Mouse (Mus musculus): ENCODE data around the gene Siglecg. TPM values are rescaled to one million over a fixed set of nuclear protein-coding genes. Genes with fewer than 3 reads are reported as not detected.

The Siglecg gene
- total and polyA plus RNA-seq, 2 experiments from 2014 or later, result 0.04 TPM; not detected in 1

DNA sequence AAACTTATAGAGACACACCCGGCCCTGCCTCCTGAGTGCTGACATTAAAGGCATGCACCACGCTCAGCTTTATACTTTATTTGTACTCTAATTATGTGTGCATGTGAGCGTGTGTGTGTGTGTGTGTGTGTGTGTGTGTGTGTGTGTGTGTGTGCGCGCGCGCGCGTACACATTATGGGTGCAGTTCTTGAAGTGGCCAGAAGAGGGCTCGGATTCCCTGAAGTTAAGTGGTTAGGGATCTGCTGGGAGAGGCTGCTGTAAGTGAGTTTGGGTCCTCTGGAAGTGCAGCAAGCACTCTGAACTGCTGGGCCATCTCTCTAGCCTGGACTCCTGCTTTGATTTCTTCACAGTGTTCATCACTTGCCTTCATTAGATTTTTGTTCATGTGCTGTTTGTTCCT, 9.3 kb downstream of the Siglecg start:
- H3K36me3 ChIP-seq (replicated peaks; ENCODE audit: control insufficient read depth, insufficient read depth, low read length), result no peaks in the 10 kb centered on the region
- no peaks in the 10 kb centered on the region for H3K27me3 ChIP-seq (ENCODE audit: control insufficient read depth, insufficient read depth, low read length)
- no peak for TF ChIP-seq CTCF (IDR thresholded peaks at IDR 0.05; ENCODE audit: low read depth)
- no peak for TF ChIP-seq EP300 (IDR thresholded peaks at IDR 0.05; ENCODE audit: low read depth)
- no peak overlapping the region for H3K4me3 ChIP-seq (ENCODE audit: low read depth, low read length)
- H3K4me2 ChIP-seq (ENCODE audit: low read depth, low read length), result no peak overlapping the region
- no peak overlapping the region for H3K9ac ChIP-seq (replicated peaks; ENCODE audit: low read depth, low read length)
- no peaks in the 10 kb centered on the region for H3K9me3 ChIP-seq (replicated peaks; ENCODE audit: control insufficient read depth, low read length)
- ATAC-seq (ENCODE audit: insufficient read depth, low read depth), result no peak
- no peak overlapping the region for H3K27ac ChIP-seq (ENCODE audit: low read depth)
- WGBS, result 84% methylated on average over 10 of the region's 10 CpGs
- no peaks in the 10 kb centered on the region for H3K4me1 ChIP-seq (ENCODE audit: control insufficient read depth, insufficient read depth)
- DNase-seq (ENCODE audit: low spot score), result no peak

DNA sequence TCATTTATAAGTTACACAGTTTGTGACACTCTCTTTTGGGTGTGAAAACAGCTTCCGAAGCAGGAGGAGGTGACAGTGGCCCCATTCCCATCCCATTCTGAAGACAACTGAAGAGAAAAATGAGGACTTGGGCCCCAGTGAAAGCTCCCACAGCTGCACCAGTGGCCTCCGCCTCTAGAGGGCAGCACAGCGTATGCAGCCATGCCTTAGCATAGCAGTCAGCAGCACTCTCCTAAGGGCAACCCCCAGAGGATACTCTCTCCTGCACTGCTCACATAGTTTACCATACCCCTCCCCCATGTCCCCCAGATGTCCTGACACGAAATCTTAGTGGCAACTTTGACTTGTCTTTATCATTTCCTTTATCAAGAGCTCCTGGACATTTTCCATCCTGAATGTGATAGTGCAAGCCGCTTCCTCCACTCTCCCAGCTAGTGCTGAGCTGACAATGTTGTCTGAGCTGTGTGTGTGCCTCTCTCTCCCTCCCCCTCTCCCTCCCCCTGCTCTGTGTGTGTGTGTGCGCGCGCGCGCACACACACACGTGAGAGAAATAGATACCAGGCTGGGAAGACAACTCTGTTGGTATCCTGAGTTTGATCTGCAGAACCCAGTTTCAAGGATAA, 15.1 kb downstream of the Siglecg start:
- peak; percentile 95 for ATAC-seq (ENCODE audit: insufficient read depth, low read depth)
- TF ChIP-seq CTCF (IDR thresholded peaks at IDR 0.05; ENCODE audit: low read depth) (peak; percentile 96), EP300 (IDR thresholded peaks at IDR 0.05; ENCODE audit: low read depth) (no peak)
- H3K9ac ChIP-seq (replicated peaks; ENCODE audit: low read depth, low read length), result no peak overlapping the region

DNA sequence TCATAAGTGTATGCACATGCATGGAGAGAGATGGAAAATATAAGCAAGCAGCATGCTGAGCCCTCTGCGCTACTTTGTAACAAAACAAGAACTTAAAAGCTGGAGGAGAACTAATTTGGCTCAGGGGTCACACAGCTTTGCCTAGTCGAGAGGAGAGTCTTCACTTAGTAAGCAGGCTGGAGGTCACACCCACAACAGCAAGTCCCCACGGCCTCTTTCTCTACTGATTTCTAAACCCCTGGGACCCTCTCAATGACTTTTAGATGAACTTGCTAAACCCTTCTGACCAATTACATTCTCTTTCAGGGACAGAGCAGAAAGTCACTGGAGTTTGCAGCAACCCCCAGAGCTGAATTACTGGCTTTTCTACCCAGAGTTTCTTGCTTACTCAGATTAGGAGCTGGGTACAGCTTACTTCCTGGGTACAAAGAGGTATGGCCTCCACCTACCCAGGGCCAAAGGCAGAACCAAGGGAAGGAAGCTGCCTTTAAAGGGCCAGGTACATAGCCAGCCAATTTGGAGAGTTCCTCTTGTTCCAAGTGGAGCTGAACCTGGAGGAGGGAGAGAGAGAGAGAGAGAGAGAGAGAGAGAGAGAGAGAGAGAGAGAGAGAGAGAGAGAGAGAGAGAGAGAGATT, 16.1 kb downstream of the Siglecg start:
- no peak overlapping the region for H3K4me3 ChIP-seq (ENCODE audit: low read depth, low read length)
- no peaks in the 10 kb centered on the region for H3K4me1 ChIP-seq (ENCODE audit: control insufficient read depth, insufficient read depth)
- no peaks in the 10 kb centered on the region for H3K36me3 ChIP-seq (replicated peaks; ENCODE audit: control insufficient read depth, insufficient read depth, low read length)
- H3K27ac ChIP-seq (ENCODE audit: low read depth), result no peak overlapping the region
- H3K9me3 ChIP-seq (replicated peaks; ENCODE audit: control insufficient read depth, low read length), result no peaks in the 10 kb centered on the region
- WGBS, result 55% methylated on average over 3 of the region's 3 CpGs
- H3K9ac ChIP-seq (replicated peaks; ENCODE audit: low read depth, low read length), result no peak overlapping the region
- TF ChIP-seq EP300 (IDR thresholded peaks at IDR 0.05; ENCODE audit: low read depth) (no peak), CTCF (IDR thresholded peaks at IDR 0.05; ENCODE audit: low read depth) (no peak)
- no peaks in the 10 kb centered on the region for H3K27me3 ChIP-seq (ENCODE audit: control insufficient read depth, insufficient read depth, low read length)
- DNase-seq (ENCODE audit: low spot score) (no peak), ATAC-seq (ENCODE audit: insufficient read depth, low read depth) (no peak)
- H3K4me2 ChIP-seq (ENCODE audit: low read depth, low read length), result no peak overlapping the region

More for the DNA sequence above, 15.1 kb downstream of the Siglecg start:
- 6% methylated on average over 11 of the region's 11 CpGs for WGBS
- no peaks in the 10 kb centered on the region for H3K9me3 ChIP-seq (replicated peaks; ENCODE audit: control insufficient read depth, low read length)
- H3K27me3 ChIP-seq (ENCODE audit: control insufficient read depth, insufficient read depth, low read length), result no peaks in the 10 kb centered on the region
- H3K4me3 ChIP-seq (ENCODE audit: low read depth, low read length), result no peak overlapping the region
- DNase-seq (ENCODE audit: low spot score), result peak; percentile 85
- no peak overlapping the region for H3K27ac ChIP-seq (ENCODE audit: low read depth)
- peak overlapping the region; percentile 31; the same call in 1 of the 2 replicates for H3K4me2 ChIP-seq (ENCODE audit: low read depth, low read length)
- no peaks in the 10 kb centered on the region for H3K36me3 ChIP-seq (replicated peaks; ENCODE audit: control insufficient read depth, insufficient read depth, low read length)
- no peaks in the 10 kb centered on the region for H3K4me1 ChIP-seq (ENCODE audit: control insufficient read depth, insufficient read depth)

DNA sequence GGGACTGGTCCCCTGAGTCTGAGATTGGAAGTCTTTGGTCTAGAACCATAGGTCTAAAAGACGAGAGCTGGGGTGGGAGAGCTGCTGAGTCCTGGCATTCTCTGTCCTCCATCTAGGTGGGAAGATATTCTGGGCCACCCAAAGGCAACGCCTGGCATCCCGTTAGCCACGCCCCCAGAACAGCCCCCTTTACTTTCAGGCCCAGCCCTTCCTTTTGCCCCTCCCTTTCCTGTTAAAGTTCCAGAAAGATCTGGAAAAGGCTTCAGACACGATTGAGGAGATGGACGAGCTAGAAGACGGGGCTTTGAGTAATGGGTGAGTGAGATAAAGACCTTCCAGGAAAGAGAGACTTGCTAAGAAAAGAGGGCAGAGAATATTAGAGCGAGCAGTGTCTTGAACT, 19.4 kb downstream of the Siglecg start, which contains the start of gene Lim2:
Gene Lim2 (plus strand): TSS at position 265 of the 400 bp plus-strand sequence.
- no peaks in the 10 kb centered on the region for H3K4me1 ChIP-seq (ENCODE audit: control insufficient read depth, insufficient read depth)
- DNase-seq (ENCODE audit: low spot score) (no peak), ATAC-seq (ENCODE audit: insufficient read depth, low read depth) (no peak)
- no peak within 1 kb of the TSS for H3K9ac ChIP-seq (replicated peaks; ENCODE audit: low read depth, low read length)
- no peak within 1 kb of the TSS for H3K27ac ChIP-seq (ENCODE audit: low read depth)
- H3K4me3 ChIP-seq (ENCODE audit: low read depth, low read length), result no peak within 1 kb of the TSS
- no peak for TF ChIP-seq CTCF (IDR thresholded peaks at IDR 0.05; ENCODE audit: low read depth)
- TF ChIP-seq EP300 (IDR thresholded peaks at IDR 0.05; ENCODE audit: low read depth), result no peak
- H3K9me3 ChIP-seq (replicated peaks; ENCODE audit: control insufficient read depth, low read length), result no peaks in the 10 kb centered on the region
- no peaks in the 10 kb centered on the region for H3K27me3 ChIP-seq (ENCODE audit: control insufficient read depth, insufficient read depth, low read length)
- H3K4me2 ChIP-seq (ENCODE audit: low read depth, low read length), result no peak within 1 kb of the TSS
- H3K36me3 ChIP-seq (replicated peaks; ENCODE audit: control insufficient read depth, insufficient read depth, low read length), result no peaks in the 10 kb centered on the region
- 68% methylated on average over 8 of the region's 8 CpGs for WGBS

DNA sequence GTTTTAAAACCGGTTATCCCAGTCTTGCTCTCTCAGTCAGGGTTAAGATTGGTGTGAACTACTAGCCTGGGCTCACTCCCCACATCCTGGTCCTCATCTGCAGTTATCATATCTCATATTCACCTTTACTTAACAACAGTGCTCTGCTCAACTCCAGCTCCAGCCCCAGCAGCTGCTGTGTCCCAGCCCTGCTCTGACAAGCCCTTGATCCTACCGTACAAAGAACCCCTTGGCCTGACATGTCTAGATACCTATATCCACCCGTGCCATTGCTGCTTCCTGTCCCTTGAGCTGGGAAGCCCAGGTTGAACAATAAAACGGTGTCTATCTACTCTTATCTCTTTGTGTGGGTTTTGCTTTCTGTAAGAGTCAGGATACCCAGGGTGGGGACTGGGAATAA, 21.5 kb downstream of the Siglecg start:
- DNase-seq (ENCODE audit: low spot score) (no peak), ATAC-seq (ENCODE audit: insufficient read depth, low read depth) (no peak)
- H3K27me3 ChIP-seq (ENCODE audit: control insufficient read depth, insufficient read depth, low read length), result no peaks in the 10 kb centered on the region
- TF ChIP-seq CTCF (IDR thresholded peaks at IDR 0.05; ENCODE audit: low read depth) (no peak), EP300 (IDR thresholded peaks at IDR 0.05; ENCODE audit: low read depth) (no peak)
- no peak overlapping the region for H3K4me3 ChIP-seq (ENCODE audit: low read depth, low read length)
- H3K9ac ChIP-seq (replicated peaks; ENCODE audit: low read depth, low read length), result no peak overlapping the region
- no peaks in the 10 kb centered on the region for H3K4me1 ChIP-seq (ENCODE audit: control insufficient read depth, insufficient read depth)
- no peak overlapping the region for H3K27ac ChIP-seq (ENCODE audit: low read depth)
- no peak overlapping the region for H3K4me2 ChIP-seq (ENCODE audit: low read depth, low read length)
- no peaks in the 10 kb centered on the region for H3K36me3 ChIP-seq (replicated peaks; ENCODE audit: control insufficient read depth, insufficient read depth, low read length)
- WGBS, result 41% methylated on average over 4 of the region's 4 CpGs
- H3K9me3 ChIP-seq (replicated peaks; ENCODE audit: control insufficient read depth, low read length), result no peaks in the 10 kb centered on the region
